Mouse (Mus musculus) myocyte (in vitro differentiated cells): ENCODE data around the gene Bsnd. TPM values are rescaled to one million over a fixed set of nuclear protein-coding genes. Genes with fewer than 3 reads are reported as not detected.

ENCODE experiments used
- H3K27me3 ChIP-seq: one replicate; pipeline ENCODE4 v1.6.1; 2011; ENCODE audit not compliant: control insufficient read depth, insufficient read depth, insufficient read length
- H3K36me3 ChIP-seq: one replicate; pipeline ENCODE4 v1.6.1; 2011; ENCODE audit not compliant: control insufficient read depth, insufficient read depth
- H3K4me2 ChIP-seq: one replicate; pipeline ENCODE4 v1.6.1; 2011; ENCODE audit warnings: low read depth, control low read depth
- H3K4me3 ChIP-seq: one replicate; pipeline ENCODE4 v1.5.1; 2011; ENCODE audit warnings: mild to moderate bottlenecking, control low read depth, moderate library complexity
- H3K79me2 ChIP-seq: one replicate; pipeline ENCODE4 v1.6.1; 2011; ENCODE audit not compliant: control insufficient read depth, insufficient read depth
- H3ac ChIP-seq: one replicate; pipeline ENCODE4 v1.6.1; 2011; ENCODE audit not compliant: control insufficient read depth, insufficient read length
- CEBPB ChIP-seq: IDR thresholded peaks from 2 replicates; pipeline ENCODE4 v1.6.1; 2011; ENCODE audit warnings: mild to moderate bottlenecking, moderate library complexity; ENCODE audit not compliant: poor library complexity, insufficient read depth, severe bottlenecking
- E2F4 ChIP-seq: IDR thresholded peaks from one replicate; pipeline ENCODE4 v1.6.1; 2011; ENCODE audit warnings: mild to moderate bottlenecking, control low read depth, moderate library complexity; ENCODE audit not compliant: insufficient read depth
- MAX ChIP-seq: IDR thresholded peaks from one replicate; pipeline ENCODE4 v1.6.1; 2011; ENCODE audit warnings: low read depth, mild to moderate bottlenecking, control low read depth
- MYOD1 ChIP-seq, 3 experiments: IDR thresholded peaks; one replicate each; pipeline ENCODE4 v1.6.1; 2011; ENCODE audit warnings: control low read depth in 2 of 3, low read depth in 2 of 3, mild to moderate bottlenecking in 2 of 3, moderate library complexity in 1 of 3; ENCODE audit not compliant: insufficient read length in 2 of 3, control insufficient read depth in 1 of 3
- MYOG ChIP-seq, 3 experiments: IDR thresholded peaks; one replicate each; pipeline ENCODE4 v1.6.1; 2011; ENCODE audit warnings: control low read depth in 2 of 3, low read depth in 2 of 3, mild to moderate bottlenecking in 2 of 3; ENCODE audit not compliant: insufficient read length in 2 of 3, control insufficient read depth in 1 of 3, insufficient read depth in 1 of 3
- POLR2A ChIP-seq: IDR thresholded peaks from one replicate; pipeline ENCODE4 v1.6.1; 2011; ENCODE audit warnings: low read depth, mild to moderate bottlenecking, control low read depth, moderate library complexity; ENCODE audit not compliant: insufficient read length
- POLR2AphosphoS2 ChIP-seq: IDR thresholded peaks from one replicate; pipeline ENCODE4 v1.6.1; 2011; ENCODE audit warnings: low read depth, control low read depth; ENCODE audit not compliant: insufficient read length
- REST ChIP-seq: IDR thresholded peaks from one replicate; pipeline ENCODE4 v1.6.1; 2011; ENCODE audit warnings: mild to moderate bottlenecking, control low read depth, moderate library complexity; ENCODE audit not compliant: insufficient read depth, insufficient read length
- SRF ChIP-seq: IDR thresholded peaks from one replicate; pipeline ENCODE4 v1.6.1; 2011; ENCODE audit warnings: low read depth; ENCODE audit not compliant: control insufficient read depth, insufficient read length
- TCF12 ChIP-seq: IDR thresholded peaks from one replicate; pipeline ENCODE4 v1.6.1; 2011; ENCODE audit warnings: mild to moderate bottlenecking, control low read depth; ENCODE audit not compliant: poor library complexity, insufficient read depth, severe bottlenecking
- TCF3 ChIP-seq: IDR thresholded peaks from one replicate; pipeline ENCODE4 v1.6.1; 2011; ENCODE audit warnings: low read depth, control low read depth; ENCODE audit not compliant: insufficient read length
- USF1 ChIP-seq: IDR thresholded peaks from one replicate; pipeline ENCODE4 v1.6.1; 2011; ENCODE audit warnings: low read depth, mild to moderate bottlenecking, control low read depth, moderate library complexity
- polyA plus RNA-seq: library from polyadenylated mRNA; unstranded; fragments of >200 nt; fragmentation: generic; extraction: Trizol; gene quantifications from one replicate; pipeline ENCODE4 v1.2.1, GENCODE M21; 2012; ENCODE audit warnings: missing spikeins

The Bsnd gene
- polyA plus RNA-seq, 1 experiment = not detected

DNA sequence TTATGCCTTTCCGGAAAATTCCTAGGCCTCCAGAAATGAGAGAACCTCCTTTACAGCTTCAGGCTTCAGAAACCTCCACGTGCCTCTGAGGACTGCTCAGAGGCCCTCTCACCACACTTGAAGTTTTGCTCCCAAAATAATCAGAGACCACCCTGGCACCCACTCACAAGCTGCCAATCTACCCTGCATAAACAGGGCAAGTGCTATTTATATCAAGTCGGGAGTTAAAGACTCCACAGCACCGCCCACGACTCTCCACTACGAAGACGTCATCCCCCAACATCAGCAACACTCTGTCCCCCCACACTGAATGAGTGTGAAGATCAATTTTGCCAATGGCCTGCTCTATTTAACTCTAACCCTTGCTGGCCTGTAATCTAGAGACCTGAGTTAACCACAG is 39.7 kb downstream of the Bsnd start:
- Histone ChIP-seq H3ac (no peak overlapping the region), H3K79me2 (no peaks in the 10 kb centered on the region), H3K4me3 (no peak overlapping the region), H3K27me3 (no peaks in the 10 kb centered on the region), H3K36me3 (no peaks in the 10 kb centered on the region), H3K4me2 (no peak overlapping the region)
- TF ChIP-seq POLR2A = no peak
- no peak for TF ChIP-seq SRF

DNA sequence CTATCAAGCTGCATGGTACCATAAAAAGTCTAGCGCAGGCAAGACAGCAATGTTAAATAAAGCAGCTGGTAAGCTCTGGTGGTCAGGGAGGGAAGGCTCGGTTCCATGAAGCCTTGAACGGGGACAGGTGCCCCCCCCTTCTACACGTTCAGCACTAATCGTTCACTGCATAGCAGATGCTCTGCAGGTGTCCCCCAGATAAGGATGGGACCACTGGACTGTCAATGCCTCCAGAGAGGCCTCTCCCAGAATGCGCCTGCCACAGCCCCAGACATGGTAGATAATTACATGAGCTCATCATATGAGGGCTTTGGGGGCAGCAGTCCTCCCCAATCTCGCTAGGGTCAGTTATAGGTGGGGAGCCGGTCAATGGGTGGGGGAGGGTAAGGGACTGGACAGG is 42.8 kb downstream of the Bsnd start:
- Histone ChIP-seq H3K27me3 (no peaks in the 10 kb centered on the region), H3ac (no peak overlapping the region), H3K4me2 (no peak overlapping the region), H3K36me3 (no peaks in the 10 kb centered on the region), H3K79me2 (no peaks in the 10 kb centered on the region), H3K4me3 (no peak overlapping the region)
- TF ChIP-seq TCF12 (no peak), E2F4 (no peak), MYOG (IDR thresholded peaks at IDR 0.05; ENCODE audit: control insufficient read depth in 1 of 3, insufficient read depth in 1 of 3, insufficient read length in 2 of 3, low read depth in 2 of 3) (no peak), REST (no peak), USF1 (no peak), POLR2A (no peak), SRF (no peak), TCF3 (no peak), MYOD1 (IDR thresholded peaks at IDR 0.05; ENCODE audit: control insufficient read depth in 1 of 3, insufficient read length in 2 of 3, low read depth in 2 of 3) (no peak), MAX (no peak), CEBPB (no peak), POLR2AphosphoS2 (no peak)

DNA sequence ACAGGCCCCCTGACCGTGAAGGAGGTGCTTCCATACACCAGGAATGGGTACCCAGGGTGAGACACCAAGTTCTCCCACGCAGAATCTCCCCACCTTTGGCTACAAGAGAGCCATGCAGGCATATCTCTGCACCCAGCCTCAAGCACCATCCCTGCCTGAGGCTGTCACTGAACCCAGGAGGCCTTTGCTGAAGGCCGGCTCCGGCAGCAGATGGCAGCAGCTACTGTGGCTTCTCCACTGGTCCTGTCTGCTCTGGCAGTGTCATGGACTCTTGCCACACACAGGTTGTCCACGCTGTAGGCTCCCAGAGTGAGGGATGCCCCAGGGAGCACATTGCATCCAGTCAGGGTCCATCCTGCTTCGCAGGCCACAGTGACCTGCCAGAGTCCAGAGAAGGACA is 48.9 kb downstream of the Bsnd start:
- H3K4me2 ChIP-seq = no peak overlapping the region
- H3ac ChIP-seq = no peak overlapping the region
- TF ChIP-seq POLR2AphosphoS2 = peak; percentile 60
- TF ChIP-seq MYOG (IDR thresholded peaks at IDR 0.05; ENCODE audit: control insufficient read depth in 1 of 3, insufficient read depth in 1 of 3, insufficient read length in 2 of 3, low read depth in 2 of 3) = no peak
- H3K36me3 ChIP-seq = peaks cover 12% of the 10 kb centered on the region
- H3K27me3 ChIP-seq = no peaks in the 10 kb centered on the region
- H3K4me3 ChIP-seq = no peak overlapping the region
- no peaks in the 10 kb centered on the region for H3K79me2 ChIP-seq

DNA sequence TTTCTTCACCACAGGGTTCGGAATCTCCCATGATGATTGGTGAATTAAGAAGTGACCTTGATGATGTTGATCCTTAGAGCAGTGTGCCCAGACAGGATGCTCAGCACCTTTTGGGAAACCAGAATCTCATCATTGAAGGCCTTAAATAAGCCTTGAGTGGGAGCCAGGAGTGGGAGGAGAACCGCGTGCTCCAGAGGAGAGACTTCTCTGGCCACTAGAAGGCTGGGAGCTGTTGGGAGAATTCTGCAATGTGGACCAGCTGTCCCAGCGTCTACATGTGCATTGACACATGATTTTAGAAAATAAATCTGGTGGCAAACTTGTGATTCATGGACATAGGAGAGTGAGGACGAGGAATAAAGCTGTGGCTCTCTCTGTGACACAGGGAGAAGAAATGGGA is 53.3 kb downstream of the Bsnd start:
- no peak for TF ChIP-seq REST
- no peak for TF ChIP-seq MYOD1 (IDR thresholded peaks at IDR 0.05; ENCODE audit: control insufficient read depth in 1 of 3, insufficient read length in 2 of 3, low read depth in 2 of 3)
- no peak overlapping the region for H3K4me3 ChIP-seq
- H3K79me2 ChIP-seq = no peaks in the 10 kb centered on the region
- no peaks in the 10 kb centered on the region for H3K27me3 ChIP-seq
- H3K4me2 ChIP-seq = no peak overlapping the region
- no peak overlapping the region for H3ac ChIP-seq
- H3K36me3 ChIP-seq = peaks cover 49% of the 10 kb centered on the region

DNA sequence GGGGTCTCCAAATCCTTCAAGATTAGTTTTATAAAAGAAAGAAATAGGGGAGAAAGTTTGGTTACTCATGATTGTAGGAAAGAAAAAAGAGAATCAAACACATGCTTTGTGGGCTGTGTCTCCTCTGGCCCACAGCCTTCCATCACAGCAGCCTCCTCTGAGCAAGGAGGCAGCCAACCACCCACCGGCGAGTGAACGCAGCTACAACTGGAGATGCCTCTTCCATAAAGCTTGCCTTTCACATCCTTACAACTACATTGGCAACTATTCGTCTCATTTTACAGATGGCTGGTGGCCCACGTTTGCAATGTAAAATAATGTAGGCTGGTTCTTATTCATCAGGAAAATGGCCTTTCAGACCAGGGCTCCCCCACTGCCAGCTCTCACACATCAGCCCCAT is 54.9 kb downstream of the Bsnd start:
- peaks cover 53% of the 10 kb centered on the region for H3K36me3 ChIP-seq
- no peak overlapping the region for H3ac ChIP-seq
- no peak overlapping the region for H3K4me3 ChIP-seq
- no peak overlapping the region for H3K4me2 ChIP-seq
- H3K27me3 ChIP-seq = no peaks in the 10 kb centered on the region
- TF ChIP-seq SRF = no peak
- no peak for TF ChIP-seq POLR2A
- no peak for TF ChIP-seq TCF3
- TF ChIP-seq MYOG (IDR thresholded peaks at IDR 0.05; ENCODE audit: control insufficient read depth in 1 of 3, insufficient read depth in 1 of 3, insufficient read length in 2 of 3, low read depth in 2 of 3) = no peak
- TF ChIP-seq POLR2AphosphoS2 = no peak
- no peak for TF ChIP-seq CEBPB
- no peak for TF ChIP-seq REST
- TF ChIP-seq TCF12 = no peak
- TF ChIP-seq USF1 = no peak
- no peak for TF ChIP-seq MYOD1 (IDR thresholded peaks at IDR 0.05; ENCODE audit: control insufficient read depth in 1 of 3, insufficient read length in 2 of 3, low read depth in 2 of 3)
- TF ChIP-seq E2F4 = no peak
- TF ChIP-seq MAX = no peak
- H3K79me2 ChIP-seq = no peaks in the 10 kb centered on the region

DNA sequence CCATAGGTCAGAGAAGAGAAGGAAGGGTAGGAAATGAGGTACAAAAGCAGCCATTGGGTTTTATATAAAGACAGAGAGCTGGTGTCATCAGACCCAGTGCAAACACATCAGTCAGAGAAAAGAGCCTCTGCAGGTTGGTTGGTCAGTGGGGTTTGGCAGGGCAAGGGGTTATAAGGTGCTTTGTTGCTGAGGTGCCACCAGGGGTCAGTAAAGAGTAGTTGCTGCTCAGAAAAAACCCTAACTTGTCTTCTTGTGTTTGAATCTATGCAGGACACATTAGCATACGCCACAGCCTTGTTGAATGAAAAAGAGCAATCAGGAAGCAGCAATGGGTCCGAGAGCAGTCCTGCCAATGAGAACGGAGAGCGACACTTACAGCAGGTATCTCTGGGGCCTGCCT is 55.6 kb downstream of the Bsnd start:
- TF ChIP-seq MYOG (IDR thresholded peaks at IDR 0.05; ENCODE audit: control insufficient read depth in 1 of 3, insufficient read depth in 1 of 3, insufficient read length in 2 of 3, low read depth in 2 of 3) = no peak
- no peak for TF ChIP-seq POLR2A
- TF ChIP-seq USF1 = no peak
- TF ChIP-seq TCF12 = no peak
- no peak for TF ChIP-seq REST
- no peak for TF ChIP-seq SRF
- no peak for TF ChIP-seq MAX
- TF ChIP-seq CEBPB = no peak
- no peak for TF ChIP-seq TCF3
- Histone ChIP-seq H3K79me2 (no peaks in the 10 kb centered on the region), H3K36me3 (peaks cover 60% of the 10 kb centered on the region), H3K4me3 (no peak overlapping the region), H3ac (no peak overlapping the region), H3K4me2 (no peak overlapping the region), H3K27me3 (no peaks in the 10 kb centered on the region)
